Mouse (Mus musculus): ENCODE measurements around the gene Pml. TPM values are rescaled to one million over a fixed set of nuclear protein-coding genes. Genes with fewer than 3 reads are reported as not detected.
"Not testable (repeated sequence)": the region's sequence is repeated elsewhere in the genome, so short reads cannot be mapped to it uniquely, and the experiment has no call there.

The Pml gene
- polyA plus RNA-seq, 1 experiment: 9.5 TPM

DNA sequence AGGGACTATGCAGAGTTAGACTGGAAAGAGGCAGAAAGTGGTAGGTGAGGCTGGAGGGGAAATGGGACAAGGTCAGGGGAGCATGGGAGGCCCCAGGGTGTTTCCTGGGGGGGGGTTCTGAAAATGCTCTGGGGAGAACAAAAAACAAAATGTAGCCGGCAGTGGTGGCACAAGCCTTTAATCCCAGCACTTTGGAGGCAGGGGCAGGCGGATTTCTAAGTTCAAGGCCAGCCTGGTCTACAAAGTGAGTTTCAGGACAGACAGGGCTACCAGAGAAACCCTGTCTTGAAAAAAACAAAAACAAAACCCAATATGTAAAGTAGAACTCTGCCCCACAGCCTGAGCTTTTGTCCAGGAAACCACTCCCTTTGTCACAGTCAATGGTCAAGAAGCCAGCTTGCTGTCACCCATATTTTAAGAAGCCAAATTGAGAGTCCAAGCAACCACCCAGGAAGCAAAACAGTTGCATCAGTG is 22.5 kb upstream of the Pml start:
- DNase-seq (ENCODE audit: extremely low spot score in 1 of 2, low spot score in 1 of 2): no peak

DNA sequence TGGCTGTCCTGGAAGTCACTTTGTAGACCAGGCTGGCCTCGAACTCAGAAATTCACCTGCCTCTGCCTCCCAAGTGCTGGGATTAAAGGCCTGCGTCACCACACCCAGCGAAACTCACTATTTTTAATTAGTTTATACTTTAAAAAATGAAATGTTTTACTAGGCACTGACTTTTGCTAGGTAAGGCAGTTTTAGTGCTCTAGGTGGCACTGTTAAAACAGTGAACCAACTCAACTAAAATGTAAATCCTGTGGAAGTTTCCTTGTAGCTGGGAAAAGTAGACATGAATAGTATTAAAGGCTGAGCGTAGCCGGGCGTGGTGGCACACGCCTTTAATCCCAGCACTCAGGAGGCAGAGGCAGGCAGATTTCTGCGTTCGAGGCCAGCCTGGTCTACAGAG is 22.0 kb upstream of the Pml start:
- not testable (repeated sequence) for DNase-seq (ENCODE audit: extremely low spot score in 1 of 2, low spot score in 1 of 2)

DNA sequence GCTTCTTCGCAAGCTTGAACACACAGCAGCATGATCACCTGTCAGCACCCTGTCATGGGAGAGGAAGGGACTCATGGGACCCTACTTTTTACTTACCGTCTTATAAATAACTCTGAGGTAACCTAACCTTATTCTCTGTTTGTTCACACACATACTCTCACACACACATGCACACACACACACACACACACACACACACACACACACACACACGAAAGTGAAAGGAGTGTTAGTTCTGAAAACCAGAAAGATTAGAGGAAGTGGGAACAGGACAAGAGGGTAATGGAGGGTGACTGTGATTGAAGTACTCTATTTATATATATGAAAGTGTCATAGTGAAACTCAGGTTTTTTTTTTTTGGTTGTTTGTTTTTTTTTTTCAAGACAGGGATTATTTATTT is 21.5 kb upstream of the Pml start:
- DNase-seq (ENCODE audit: extremely low spot score in 1 of 2, low spot score in 1 of 2): no peak

DNA sequence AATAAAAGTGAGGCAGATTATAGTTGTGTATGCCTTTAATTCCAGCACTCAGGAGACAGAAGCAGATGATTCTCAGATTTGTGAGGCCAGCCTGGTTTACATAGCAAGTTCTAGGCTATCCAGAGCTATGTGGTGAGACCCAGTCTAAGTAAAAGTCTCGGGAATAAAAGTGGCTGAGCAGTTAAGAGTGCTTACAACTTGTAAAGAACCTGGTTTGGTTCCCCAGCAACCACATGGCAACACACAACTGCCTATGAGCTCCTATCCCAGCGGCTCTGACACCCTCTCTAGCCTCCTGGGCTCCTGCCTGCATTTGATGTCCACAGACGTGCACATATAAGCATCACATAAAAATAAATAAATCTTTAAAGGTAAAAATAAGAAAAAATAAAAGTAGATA is 20.5 kb upstream of the Pml start:
- DNase-seq (ENCODE audit: extremely low spot score in 1 of 2, low spot score in 1 of 2): no peak

DNA sequence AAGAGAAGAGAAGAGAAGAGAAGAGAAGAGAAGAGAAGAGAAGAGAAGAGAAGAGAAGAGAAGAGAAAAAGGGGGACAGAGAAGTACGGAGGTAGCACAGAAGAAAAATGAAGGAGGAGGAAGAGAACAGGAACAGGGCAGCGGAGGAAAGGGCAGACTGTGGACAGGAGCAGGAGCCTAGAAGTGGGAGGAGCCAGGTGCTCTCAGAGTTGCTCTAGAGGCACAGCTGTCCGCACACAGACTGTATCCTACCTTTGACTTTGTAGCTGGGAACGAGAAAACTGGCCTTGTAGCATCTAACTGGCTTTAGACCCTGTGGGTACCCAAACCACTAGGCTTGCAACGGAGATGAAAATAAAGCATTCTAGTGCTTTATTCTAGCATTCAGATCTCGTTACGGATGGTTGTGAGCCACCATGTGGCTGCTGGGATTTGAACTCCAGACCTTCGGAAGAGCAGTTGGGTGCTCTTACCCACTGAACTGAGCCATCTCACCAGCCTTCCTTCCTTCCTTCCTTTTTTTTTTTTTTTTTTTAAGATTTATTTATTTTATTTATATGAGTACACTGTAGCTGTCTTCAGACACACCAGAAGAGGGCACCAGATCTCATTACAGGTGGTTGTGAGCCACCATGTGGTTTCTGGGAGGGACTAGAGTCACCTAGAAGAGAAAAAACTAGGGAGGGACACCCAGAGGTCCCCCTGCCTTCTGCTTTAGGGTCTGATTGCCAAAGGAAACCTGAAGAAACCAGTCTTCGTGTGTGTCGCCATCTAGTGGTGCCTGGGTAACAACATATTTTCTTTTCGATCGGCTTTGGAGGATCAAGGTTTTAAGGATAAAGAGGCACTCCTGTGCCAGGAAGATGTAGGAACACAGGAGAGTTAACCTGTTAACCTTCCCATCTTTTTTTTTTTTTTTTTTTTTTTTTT is 19.1 kb upstream of the Pml start:
- DNase-seq (ENCODE audit: extremely low spot score in 1 of 2, low spot score in 1 of 2): peak in 1 of 2 experiments; percentile 76

DNA sequence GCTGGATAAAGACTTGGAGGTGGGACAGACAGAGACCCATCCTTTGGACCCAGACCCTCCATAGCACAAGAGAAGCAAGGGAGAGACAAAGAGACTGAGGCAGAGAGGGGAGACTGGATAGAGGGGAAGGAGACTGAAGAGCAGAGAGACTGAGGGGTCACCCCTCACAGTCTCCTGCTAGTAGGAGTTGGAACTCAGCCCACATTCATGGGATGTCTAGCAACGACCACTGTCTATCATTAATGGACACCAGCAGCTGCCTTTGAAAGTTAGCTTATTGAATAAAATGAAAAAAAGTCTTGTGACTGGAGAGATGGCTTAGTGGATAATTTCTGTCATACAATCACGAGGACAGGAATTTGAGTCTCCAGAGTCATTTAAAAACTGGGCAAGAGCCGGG is 17.5 kb upstream of the Pml start:
- no peak for DNase-seq (ENCODE audit: extremely low spot score in 1 of 2, low spot score in 1 of 2)

DNA sequence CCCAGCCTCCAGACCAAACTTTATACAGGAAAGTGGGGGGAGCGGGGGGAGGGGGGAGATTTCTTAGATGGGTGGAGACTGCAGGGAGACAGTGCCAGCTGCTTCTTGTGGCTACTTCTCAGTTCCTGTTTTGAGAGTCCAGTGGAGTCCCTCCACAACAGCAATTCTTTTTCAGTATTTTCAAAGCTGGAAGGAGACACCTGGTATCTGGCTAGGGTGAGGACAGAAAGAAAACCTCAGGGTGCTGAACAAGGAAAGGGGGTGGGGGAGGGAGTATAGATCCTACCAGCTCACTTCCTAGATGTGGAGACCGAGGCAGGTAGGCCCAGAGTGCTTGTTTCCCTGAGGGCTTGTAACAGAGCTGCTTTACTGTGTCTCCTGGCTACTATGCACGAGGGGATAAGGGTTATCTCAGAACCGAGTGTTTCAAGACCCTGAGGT is 17.0 kb upstream of the Pml start:
- no peak for DNase-seq (ENCODE audit: extremely low spot score in 1 of 2, low spot score in 1 of 2)

DNA sequence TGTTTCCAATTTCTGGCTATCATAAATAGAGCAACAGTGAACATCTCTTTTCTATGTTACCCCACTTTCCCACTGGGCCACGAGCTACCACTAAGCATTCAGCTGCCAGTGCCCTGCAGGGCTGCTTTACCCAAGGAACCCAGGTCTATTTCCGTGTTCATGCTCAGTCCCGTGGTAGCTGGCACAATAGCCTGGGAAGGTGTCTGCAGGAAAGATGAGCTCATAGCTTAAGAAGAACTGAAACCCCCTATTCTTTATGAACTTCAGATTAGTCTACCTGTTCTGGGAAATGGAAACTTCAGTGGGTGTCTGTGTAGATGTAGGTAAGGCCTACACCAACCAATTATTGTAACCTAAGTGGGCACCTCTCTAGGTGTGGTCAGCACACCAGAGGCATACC is 15.8 kb upstream of the Pml start:
- no peak for DNase-seq (ENCODE audit: extremely low spot score in 1 of 2, low spot score in 1 of 2)

DNA sequence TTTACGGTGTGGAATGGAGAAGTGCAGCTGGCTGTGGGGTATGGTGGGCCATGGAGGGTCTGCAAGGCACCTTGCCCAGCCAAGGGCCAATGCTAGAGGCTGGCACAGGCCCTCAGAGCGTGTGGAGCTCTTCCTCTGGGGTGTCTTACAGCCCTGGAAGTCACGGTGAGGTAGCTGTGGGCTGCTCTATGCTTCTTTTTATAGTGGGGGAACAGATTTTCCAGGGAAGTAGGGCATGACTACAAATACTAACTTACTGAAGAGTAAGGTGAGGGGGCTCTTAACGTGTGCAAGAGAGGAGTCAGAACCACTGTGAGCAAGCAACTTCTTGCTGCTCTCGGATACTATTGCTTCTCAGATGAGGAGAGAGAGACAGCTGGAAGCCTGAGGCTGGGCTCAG is 12.9 kb upstream of the Pml start:
- DNase-seq (ENCODE audit: extremely low spot score in 1 of 2, low spot score in 1 of 2): no peak

DNA sequence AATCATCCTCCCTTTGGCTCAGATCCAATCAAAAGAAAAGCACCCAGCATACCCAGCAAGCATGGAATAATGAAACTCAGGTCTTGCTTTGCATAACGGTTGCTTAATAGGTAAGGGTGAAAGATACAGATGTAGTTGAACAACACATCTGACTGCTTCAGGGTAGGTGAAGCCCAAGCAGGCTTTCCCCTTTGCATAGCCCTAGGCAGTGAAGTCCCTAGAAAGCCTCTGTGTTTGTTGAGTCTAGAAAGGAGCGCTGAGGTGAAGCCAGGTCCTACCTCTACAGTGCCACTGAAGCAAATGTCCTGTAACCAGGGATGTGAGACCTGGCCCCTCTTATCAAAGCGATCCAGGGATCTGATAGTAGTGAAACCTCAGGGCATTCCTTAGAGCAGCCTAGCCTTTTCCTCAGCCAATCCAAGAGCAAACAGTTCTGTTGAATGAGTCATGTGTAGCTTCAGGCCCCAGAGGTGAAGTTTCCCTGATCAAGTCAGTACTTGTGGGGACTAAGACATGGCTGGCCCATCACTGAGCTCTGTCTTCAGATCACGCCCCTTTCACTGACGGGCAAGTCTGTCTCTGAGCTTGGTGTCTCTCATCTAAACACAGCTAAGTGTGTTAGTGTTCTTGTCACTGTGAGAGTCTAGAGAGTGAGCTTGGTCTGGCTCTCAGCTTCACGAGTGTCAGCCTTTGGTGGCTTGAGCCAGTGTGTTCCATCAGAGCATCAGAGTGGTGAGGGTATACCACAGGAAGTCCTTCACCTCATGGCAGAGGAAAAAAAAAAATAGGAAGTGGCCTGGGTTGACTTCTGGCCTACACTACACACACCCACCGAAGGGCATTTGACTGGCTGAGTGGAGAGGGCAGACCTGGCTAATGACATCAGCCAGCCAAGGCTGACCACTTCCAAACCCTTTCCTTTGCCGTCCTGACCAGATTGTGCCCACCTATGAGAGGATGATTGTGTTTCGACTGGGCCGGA is 6.4 kb upstream of the Pml start:
- DNase-seq (ENCODE audit: extremely low spot score in 1 of 2, low spot score in 1 of 2): no peak

DNA sequence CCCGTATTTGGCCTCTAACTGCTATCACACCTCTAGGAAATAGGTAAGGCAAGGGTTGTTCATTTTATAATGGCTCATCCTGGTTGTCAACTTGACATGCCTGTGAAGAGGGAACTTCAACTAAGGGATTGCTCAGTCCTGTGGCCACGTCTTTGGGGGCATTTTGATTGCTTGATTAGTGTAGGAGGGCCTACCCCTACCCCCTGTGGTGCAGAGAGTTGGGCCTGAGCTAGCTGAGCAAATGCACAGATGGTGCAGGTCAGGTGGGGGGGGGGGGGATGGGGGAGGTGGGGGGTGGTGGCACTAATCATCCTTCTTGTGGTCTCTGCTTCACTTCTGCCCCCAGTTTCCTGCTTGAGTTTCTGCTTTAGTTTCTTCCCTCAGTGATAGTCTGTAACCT is 5.5 kb upstream of the Pml start:
- no peak for DNase-seq (ENCODE audit: extremely low spot score in 1 of 2, low spot score in 1 of 2)

DNA sequence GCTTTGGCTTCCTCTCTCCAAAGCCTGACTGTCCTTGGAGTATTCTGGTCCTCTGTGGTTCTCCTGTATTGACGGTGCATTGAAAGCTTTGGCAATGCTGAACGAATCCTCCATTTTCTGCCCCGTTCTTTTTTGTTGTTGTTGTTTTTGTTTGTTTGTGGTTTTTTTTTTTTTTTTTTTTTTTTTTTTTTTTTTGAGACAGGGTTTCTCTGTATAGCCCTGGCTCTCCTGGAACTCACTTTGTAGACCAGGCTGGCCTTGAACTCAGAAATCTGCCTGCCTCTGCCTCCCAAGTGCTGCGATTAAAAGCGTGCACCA is 4.2 kb upstream of the Pml start:
- DNase-seq (ENCODE audit: extremely low spot score in 1 of 2, low spot score in 1 of 2): not testable (repeated sequence)

DNA sequence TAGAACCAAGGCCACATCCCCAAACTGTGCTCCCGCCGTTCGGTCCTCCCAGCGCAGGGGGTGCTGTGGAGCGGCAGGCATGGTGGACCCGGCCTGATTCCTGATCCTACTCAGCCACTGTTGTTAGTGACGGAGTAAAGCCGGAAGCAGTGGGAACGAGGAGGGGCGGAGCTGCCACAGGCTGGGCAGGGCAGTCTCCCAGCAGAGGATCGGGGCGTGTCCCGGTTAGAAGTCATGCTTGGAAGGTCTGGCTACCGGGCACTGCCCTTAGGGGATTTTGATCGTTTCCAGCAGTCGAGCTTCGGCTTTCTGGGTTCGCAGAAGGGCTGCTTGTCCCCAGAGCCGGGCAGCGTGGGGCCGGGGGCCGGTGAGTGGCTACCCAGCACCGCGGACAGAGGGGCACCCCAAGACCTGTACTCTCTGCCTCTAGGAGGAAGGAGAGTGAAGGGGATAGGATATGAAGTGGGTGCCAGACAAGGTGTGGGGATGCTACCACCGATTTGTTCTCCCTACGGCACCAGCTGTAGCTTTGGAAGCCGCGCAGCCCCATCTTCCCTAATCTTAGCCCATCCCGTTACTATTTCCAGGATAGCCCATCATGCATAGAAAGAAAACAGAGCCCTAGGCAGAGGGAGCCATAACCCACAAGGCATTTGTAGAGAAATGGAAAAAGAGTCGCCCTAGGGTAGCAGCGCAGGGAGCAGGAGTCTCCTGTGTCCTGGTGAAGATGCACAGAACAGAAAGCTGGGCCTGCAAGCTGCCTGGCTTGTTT is 3.6 kb upstream of the Pml start, which contains the start of gene Stoml1:
Gene Stoml1, plus strand, starts transcription at position 132 of the 772 bp plus-strand sequence.
- peak; percentile 93 to 96 for DNase-seq (ENCODE audit: extremely low spot score in 1 of 2, low spot score in 1 of 2)

DNA sequence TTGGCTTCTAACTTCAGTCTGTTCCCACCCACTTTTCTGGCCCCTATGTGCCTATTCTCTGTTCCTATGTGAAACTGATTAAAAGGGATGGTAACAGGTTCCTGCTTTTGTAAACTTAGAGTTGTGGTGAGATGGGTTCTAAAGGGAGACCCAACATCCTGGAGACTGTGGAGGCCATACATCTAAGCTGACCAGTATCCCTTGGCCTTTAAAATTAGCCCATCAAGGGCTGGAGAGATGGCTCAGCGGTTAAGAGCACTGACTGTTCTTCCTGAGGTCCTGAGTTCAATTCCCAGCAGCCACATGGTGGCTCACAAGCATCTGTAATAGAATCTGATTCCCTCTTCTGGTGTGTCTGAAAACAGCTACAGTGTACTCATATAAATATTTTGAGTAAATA is 1.1 kb upstream of the Pml start:
- not testable (repeated sequence) for DNase-seq (ENCODE audit: extremely low spot score in 1 of 2, low spot score in 1 of 2)

DNA sequence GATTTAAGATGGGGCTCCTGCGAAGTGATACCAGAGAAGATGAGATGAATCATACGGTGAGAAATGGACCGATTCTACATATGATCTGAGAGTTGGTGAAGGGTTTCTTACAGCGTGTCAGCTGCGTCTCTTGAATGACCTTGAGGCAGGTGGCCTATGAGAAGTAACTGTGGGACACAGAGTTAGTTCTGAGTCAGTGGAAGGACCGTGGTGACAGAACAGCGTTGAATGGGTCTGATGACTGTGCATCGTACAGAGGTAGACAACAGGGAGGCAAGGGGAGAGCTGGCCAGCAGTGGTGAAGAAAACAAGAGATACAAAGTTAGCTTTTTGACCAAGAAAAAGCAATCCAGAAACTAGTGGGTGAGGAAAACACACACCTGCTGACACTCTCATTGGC is 736 bp upstream of the Pml start:
- DNase-seq (ENCODE audit: extremely low spot score in 1 of 2, low spot score in 1 of 2): no peak

DNA sequence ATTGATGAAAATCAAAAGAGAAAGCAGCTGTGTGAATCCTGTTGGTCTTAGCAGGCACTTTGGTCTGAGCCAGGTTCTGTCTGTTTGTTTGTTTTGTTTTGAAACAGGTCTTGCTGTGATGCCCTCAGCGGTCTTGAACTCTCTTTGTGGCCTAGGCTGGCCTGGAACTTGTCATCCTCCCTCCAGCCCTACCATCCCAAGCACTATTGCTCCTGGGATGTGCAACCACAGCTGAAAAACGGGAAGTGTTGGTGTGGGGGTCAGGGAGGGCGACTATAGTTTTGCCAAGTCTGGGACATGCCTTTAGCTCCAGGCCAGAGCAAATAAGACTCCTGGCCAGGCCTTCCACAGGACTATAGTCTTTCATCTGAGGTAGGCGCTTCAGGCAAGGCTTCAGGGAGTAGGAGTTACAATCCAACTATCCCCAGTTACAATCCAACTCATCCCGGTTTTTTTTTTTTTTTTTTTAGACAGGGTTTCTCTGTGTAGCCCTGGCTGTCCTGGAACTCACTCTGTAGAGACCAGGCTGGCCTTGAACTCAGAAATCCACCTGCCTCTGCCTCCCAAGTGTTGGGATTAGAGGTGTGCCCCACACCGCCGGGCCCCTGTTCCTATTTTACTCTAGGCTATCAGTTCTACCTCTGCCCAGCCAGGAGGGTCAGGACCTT is 706 bp downstream of the Pml start:
- no peak for DNase-seq (ENCODE audit: extremely low spot score in 1 of 2, low spot score in 1 of 2)

DNA sequence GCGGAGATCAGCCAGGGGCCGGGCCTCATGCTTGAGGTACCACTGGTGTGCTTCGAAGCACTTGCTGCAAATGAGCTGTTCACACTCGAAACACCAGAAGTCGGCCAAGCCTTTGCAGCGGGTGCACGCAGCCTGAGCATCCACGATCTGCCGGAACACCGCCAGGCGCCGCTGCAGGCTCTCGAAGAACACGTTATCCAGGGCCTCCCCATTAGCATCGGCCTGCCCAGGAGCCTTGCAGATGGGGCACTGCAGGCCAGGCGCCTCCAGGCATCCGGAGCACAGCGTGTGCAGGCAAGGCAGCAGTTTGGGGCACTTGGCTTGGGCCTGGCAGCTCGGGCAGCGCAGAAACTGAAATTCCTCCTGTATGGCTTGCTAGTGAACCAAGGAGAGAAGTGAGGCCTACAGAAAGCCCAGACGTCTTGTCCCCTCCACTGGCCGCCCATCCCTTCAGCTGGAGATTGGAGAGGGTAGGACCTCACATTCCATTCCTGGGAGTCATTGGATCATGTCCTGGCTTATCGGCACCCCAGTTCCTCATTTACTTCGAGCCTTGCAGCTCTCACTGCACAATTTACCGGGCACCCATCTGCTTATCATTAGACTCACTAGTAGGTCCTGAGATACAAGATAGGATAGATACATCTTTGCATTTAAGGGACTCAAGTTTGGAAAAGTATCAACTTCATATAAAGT is 2.4 kb downstream of the Pml start:
- DNase-seq (ENCODE audit: extremely low spot score in 1 of 2, low spot score in 1 of 2): peak; percentile 66 to 84

DNA sequence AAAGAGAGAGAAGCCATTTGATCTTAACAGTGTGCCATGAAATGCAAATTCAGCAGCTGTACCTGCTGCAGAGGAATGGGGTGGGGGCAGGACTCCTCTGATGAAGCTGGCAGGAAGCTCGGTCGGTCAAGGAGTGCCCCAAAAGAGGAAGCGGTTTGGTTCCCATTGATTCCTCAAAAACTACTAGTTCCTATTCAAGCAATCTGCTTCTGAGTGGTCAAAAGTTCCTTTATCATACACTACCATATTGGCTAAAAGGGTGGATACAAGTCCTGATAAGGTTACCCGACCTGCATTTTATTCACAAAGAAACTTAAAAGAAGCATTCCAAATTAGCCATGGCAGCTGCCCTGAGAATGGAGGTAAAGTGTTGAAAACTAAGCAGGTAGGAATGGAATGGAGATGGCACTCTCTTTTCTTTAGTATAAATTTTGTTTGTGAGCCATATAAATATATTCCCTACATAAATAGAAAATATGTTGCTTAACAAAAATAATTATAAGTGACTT is 3.4 kb downstream of the Pml start:
- DNase-seq (ENCODE audit: extremely low spot score in 1 of 2, low spot score in 1 of 2): no peak

DNA sequence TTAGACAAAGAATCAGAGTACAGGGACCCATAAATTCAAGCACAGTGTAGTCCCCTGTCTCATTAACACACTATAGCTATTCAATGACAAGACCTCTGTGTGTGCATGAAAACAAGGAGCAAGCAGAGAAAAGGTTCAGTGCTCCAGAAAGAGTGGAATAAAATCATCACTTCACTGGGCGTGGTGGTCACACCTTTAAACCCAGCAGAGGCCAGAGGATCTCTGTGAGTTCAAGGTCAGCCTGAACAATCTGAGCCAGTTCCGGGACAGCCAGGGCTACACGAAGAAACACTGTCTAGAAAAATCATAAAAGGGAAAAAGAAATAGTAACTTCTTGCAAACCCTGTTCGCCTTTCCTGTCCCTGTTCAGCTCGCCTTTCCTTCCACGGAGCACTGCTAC is 5.9 kb downstream of the Pml start:
- no peak for DNase-seq (ENCODE audit: extremely low spot score in 1 of 2, low spot score in 1 of 2)

Data from frontal cortex, adult 2 months (tissue).